Mouse (Mus musculus) lung, postnatal 0 days (tissue): ENCODE results near the gene S100a14. TPM values are rescaled to one million over a fixed set of nuclear protein-coding genes. Genes with fewer than 3 reads are reported as not detected.

Experiments used
- ATAC-seq: fragments of 200-750 bp; cut with Nextera tagmentation; 2 replicates; pipeline ENCODE4 v1.8.0; 2017; ENCODE audit warnings: moderate library complexity
- DNase-seq: peaks from one replicate; pipeline ENCODE4 v3.0.0-alpha.2; 2016; ENCODE audit warnings: low spot score
- H3K27ac ChIP-seq: fragments of 300-500 bp; sonication (generic); 2 replicates; pipeline ENCODE4 v1.5.1; 2014; ENCODE audit warnings: antibody characterized with exemption, mild to moderate bottlenecking, low read length, mixed read lengths
- H3K27me3 ChIP-seq: fragments of 300-500 bp; sonication (generic); replicated peaks from 2 replicates; pipeline ENCODE4 v1.6.1; 2014; ENCODE audit warnings: low read length, mixed read lengths; ENCODE audit not compliant: insufficient read depth
- H3K36me3 ChIP-seq: fragments of 300-500 bp; sonication (generic); 2 replicates; pipeline ENCODE4 v1.6.1; 2014; ENCODE audit warnings: low read length, mixed read lengths; ENCODE audit not compliant: insufficient read depth
- H3K4me1 ChIP-seq: fragments of 300-500 bp; sonication (generic); 2 replicates; pipeline ENCODE4 v1.6.1; 2014; ENCODE audit warnings: antibody characterized with exemption, low read depth, low read length, mixed read lengths; ENCODE audit not compliant: insufficient read depth
- H3K4me2 ChIP-seq: fragments of 300-500 bp; sonication (generic); replicated peaks from 2 replicates; pipeline ENCODE4 v1.6.1; 2014; ENCODE audit warnings: low read depth, mild to moderate bottlenecking, low read length, moderate library complexity, mixed read lengths
- H3K4me3 ChIP-seq: fragments of 300-500 bp; sonication (generic); 2 replicates; pipeline ENCODE4 v1.5.1; 2014; ENCODE audit warnings: low read depth, low read length
- H3K9ac ChIP-seq: fragments of 300-500 bp; sonication (generic); replicated peaks from 2 replicates; pipeline ENCODE4 v1.6.1; 2014; ENCODE audit warnings: low read depth, mild to moderate bottlenecking
- H3K9me3 ChIP-seq: fragments of 300-500 bp; sonication (generic); 2 replicates; pipeline ENCODE4 v1.6.1; 2016; ENCODE audit warnings: low read length, mixed read lengths
- CTCF ChIP-seq: IDR thresholded peaks from 2 replicates; pipeline ENCODE4 v1.5.1; 2016; ENCODE audit warnings: antibody characterized with exemption, mild to moderate bottlenecking
- EP300 ChIP-seq: IDR thresholded peaks from 2 replicates; pipeline ENCODE4 v1.6.1; 2016; ENCODE audit warnings: antibody characterized with exemption, mild to moderate bottlenecking, control low read depth
- WGBS: fragments of 180-500 bp; shearing (Covaris S2); extraction: QIAGEN DNeasy Blood & Tissue Kit; methylation state at CpG from one replicate; pipeline ENCODE4 v1.1.7; 2014; 5-methylcytosine and 5-hydroxymethylcytosine counted together
- polyA plus RNA-seq: library from polyadenylated mRNA; unstranded; fragments of >200 nt; fragmentation: Nextera tagmentation; extraction: Ambion mirVana; gene quantifications from 2 replicates; pipeline ENCODE4 v1.2.1, GENCODE M21; 2015

S100a14 gene
- polyA plus RNA-seq, 1 experiment from 2014 or later: 77.5 TPM

DNA sequence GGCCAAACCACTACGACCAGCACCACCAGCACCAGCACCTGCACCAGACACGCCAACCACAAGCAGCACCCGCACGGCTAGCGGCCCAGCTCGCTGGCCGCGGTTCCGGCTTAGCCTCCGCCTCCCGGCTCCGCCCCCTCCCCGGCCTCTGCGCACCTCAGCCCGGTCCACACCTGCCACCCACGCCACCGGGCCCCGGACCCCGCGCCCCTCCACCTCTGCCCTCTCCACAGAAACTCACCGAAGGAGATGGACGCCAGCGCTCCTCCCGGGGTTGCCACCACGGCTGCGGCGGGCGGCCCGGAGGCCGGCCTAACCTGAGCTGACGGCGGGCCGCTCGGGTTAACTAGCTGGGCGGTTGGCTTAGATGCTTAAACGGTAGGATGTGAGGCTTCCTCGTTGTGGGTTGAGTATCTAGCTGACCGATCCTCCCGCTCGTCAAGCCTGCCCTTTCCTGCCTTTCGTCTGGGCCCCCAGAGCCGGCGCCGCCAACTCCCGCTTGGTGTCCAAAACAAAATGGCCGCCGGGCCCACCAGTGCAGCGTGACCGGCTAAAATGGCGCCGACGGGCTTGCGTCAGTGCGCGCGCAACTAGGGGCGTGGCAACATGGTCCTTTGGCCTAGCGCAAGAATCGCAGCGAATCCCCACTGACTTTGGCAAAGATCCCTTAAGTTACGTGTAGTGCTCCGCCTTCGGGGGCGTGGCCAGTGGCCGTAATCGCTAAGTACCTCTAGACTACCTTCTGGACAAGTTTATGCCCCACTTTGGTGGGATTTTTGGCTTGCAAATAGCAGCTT is 17.5 kb upstream of the S100a14 start, which contains the start of gene Chtop:
TSS of gene Chtop (minus strand) at position 549 of the 797 bp plus-strand sequence.
- Histone ChIP-seq H3K4me1 (peaks cover 22% of the 10 kb centered on the region; the same call in 1 of the 2 replicates), H3K27ac (peak within 1 kb of the TSS; percentile 96), H3K36me3 (peaks cover 14% of the 10 kb centered on the region; the same call in 1 of the 2 replicates), H3K27me3 (no peaks in the 10 kb centered on the region), H3K4me3 (peak within 1 kb of the TSS; percentile 94), H3K9ac (peak within 1 kb of the TSS; percentile 99), H3K4me2 (peak within 1 kb of the TSS; percentile 56), H3K9me3 (no peaks in the 10 kb centered on the region)
- DNase-seq (peak; percentile 99), ATAC-seq (peak; percentile 91)
- TF ChIP-seq EP300 (0 out of 2 replicates have a peak, but pooled peaks have one; percentile 26), CTCF (no peak)
- 0% methylated on average over 57 of the region's 66 CpGs for WGBS

DNA sequence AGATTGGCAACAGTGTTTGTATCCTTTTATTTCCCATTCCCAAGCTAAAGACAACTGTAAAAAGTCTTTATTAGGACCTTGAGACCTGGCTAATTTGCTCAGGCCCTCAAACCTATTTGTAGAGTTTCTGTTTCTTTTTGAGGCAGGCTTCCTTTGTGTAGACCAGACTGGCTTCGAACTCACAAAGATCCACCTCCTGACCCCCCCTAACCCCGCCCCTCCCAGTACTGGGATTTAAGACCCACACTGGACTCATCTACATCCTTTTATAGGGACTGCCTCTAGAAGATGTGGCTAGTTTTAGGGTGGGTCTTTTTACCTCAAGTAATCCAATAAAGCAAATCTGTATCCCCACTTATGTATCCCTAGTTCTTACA is 16.9 kb upstream of the S100a14 start:
- H3K27me3 ChIP-seq: no peaks in the 10 kb centered on the region
- 14% methylated on average over 2 of the region's 2 CpGs for WGBS
- peaks cover 22% of the 10 kb centered on the region; the same call in 1 of the 2 replicates for H3K4me1 ChIP-seq
- H3K4me2 ChIP-seq: peak overlapping the region; percentile 34
- DNase-seq (no peak), ATAC-seq (no peak)
- H3K9ac ChIP-seq: no peak overlapping the region
- H3K4me3 ChIP-seq: peak overlapping the region; percentile 94; the same call in 1 of the 2 replicates
- peak overlapping the region; percentile 96 for H3K27ac ChIP-seq
- peaks cover 14% of the 10 kb centered on the region; the same call in 1 of the 2 replicates for H3K36me3 ChIP-seq
- H3K9me3 ChIP-seq: no peaks in the 10 kb centered on the region
- no peak for TF ChIP-seq CTCF
- TF ChIP-seq EP300: no peak

DNA sequence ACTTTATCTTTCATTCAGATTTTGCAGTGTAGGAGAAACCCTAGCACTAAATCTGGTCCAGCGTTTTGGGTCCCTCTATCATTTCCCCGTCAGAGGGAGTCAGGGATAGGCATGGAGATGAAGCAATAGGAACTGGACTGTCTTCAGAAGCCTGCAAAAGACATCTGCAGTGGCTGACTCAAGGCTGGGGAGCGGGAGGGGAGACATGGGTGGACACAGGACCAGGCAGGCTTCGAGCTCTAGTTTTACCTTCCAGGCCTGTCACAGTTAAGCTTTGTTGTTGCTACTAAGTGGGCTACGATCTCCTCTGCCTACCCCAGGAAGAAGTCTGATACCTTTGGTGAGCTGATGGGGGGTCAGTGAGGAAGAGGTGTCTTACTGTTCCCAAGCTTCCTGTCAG is 14.4 kb upstream of the S100a14 start:
- Histone ChIP-seq H3K9ac (no peak overlapping the region), H3K4me1 (peaks cover 22% of the 10 kb centered on the region; the same call in 1 of the 2 replicates), H3K27me3 (no peaks in the 10 kb centered on the region), H3K27ac (no peak overlapping the region), H3K36me3 (no peaks in the 10 kb centered on the region), H3K9me3 (no peaks in the 10 kb centered on the region), H3K4me2 (no peak overlapping the region), H3K4me3 (no peak overlapping the region)
- WGBS: 79% methylated on average over 5 of the region's 5 CpGs
- no peak for TF ChIP-seq CTCF
- no peak for TF ChIP-seq EP300
- ATAC-seq (no peak), DNase-seq (no peak)

DNA sequence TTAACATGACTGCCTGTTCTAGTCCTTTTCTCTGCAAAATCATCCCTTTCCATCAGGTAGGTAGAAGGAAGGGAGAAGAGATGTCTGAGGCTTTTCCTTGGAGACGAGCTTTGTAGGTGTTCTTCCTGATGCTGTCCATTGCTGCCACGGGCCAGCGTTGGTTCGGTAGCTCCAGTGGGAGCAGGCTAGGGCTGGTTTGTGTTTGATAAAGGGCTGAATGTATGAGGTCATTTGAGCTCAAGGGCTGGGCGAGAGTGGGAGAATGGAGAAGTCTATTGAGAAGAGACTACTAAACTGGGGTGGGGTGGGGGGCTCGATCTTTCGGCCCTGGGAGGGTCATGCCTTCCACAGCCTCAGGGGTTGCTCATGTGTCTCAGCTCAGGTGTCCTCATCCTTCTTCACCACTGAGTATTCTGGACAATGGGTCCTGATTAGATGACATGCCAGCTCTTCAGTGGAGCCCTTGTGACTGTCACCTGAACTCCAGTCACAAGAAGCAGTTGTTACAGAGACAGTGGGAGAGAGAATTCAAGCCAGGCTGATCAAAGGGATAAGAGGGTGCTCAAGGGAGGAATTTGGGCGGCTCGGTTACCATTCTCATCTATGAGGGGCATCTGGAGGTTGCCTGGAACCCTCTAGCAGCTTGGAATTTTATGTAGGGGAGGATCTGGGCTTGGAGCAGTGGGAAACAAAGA is 13.6 kb upstream of the S100a14 start:
- no peak for TF ChIP-seq EP300
- TF ChIP-seq CTCF: no peak
- H3K4me3 ChIP-seq: peak overlapping the region; percentile 52; the same call in 1 of the 2 replicates
- peak overlapping the region; percentile 93; the same call in 1 of the 2 replicates for H3K4me2 ChIP-seq
- H3K27ac ChIP-seq: no peak overlapping the region
- ATAC-seq (no peak), DNase-seq (no peak)
- peaks cover 15% of the 10 kb centered on the region; the same call in 1 of the 2 replicates for H3K4me1 ChIP-seq
- H3K27me3 ChIP-seq: no peaks in the 10 kb centered on the region
- no peak overlapping the region for H3K9ac ChIP-seq
- WGBS: 72% methylated on average over 9 of the region's 9 CpGs
- H3K9me3 ChIP-seq: no peaks in the 10 kb centered on the region
- no peaks in the 10 kb centered on the region for H3K36me3 ChIP-seq

DNA sequence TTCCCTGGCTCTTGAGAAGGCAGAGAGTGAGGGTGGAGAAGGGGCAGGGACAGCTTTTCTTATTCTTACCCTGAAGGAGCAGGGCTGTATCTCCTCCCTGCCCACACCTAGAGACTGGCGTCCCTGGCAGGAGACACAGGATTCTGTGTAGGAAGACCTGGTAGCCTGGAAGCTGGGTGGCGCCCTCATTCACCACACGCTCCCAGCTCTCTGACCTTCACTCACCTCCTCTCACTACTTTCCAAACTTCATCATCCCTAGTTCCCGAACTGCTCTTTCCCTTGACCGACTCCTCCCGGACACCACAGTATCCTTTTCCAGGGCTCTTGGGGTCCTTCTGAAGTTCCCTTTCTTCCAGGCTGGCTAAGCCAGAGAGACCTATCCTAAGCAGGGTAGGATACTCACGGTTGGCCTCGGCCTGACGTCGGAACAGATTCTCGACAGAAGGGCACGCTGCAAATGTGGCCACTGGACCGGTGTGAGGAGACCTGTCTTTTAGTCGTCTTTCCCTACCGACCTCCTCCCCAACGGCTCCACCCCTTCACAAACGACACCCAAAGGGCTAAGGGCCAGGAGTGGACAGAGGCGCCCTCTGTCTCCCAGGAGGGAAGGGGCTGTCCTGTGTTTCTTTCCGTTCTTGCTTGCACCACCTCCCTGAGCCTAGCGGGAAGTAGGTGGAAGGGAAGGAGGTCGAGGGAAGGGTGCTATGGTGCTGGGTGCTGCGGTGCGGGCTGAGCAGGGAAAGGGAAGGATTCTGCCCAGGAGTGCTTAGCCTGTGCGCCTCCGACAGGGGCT is 12.7 kb upstream of the S100a14 start, which contains the start of the genes S100a1 and S100a13:
TSS of gene S100a1 (minus strand) at position 597 of the 795 bp plus-strand sequence.
TSS of gene S100a13 (plus strand) at position 640 of the 795 bp plus-strand sequence.
- DNase-seq: peak; percentile 89
- ATAC-seq: peak; percentile 75
- Histone ChIP-seq H3K9me3 (no peaks in the 10 kb centered on the region), H3K4me3 (peak within 1 kb of the TSS; percentile 52), H3K36me3 (no peaks in the 10 kb centered on the region), H3K9ac (peak within 1 kb of the TSS; percentile 64), H3K4me2 (peak within 1 kb of the TSS; percentile 93), H3K4me1 (peaks cover 13% of the 10 kb centered on the region; the same call in 1 of the 2 replicates), H3K27ac (peak within 1 kb of the TSS; percentile 86), H3K27me3 (no peaks in the 10 kb centered on the region)
- TF ChIP-seq CTCF (peak; percentile 75), EP300 (no peak)
- 4% methylated on average over 24 of the region's 25 CpGs for WGBS
